Mouse (Mus musculus) erythroid progenitor cell, adult 5-6 weeks (primary cell): ENCODE data around the gene Tceal9. TPM values are rescaled to one million over a fixed set of nuclear protein-coding genes. Genes with fewer than 3 reads are reported as not detected.
"Not testable (repeated sequence)": the region's sequence is repeated elsewhere in the genome, so short reads cannot be mapped to it uniquely, and the experiment has no call there.

Experiments used
- ATAC-seq: replicated peaks from 2 replicates; pipeline ENCODE4 v1.8.0; 2016; ENCODE audit warnings: moderate number of reproducible peaks, mild to moderate bottlenecking, moderate TSS enrichment, inconsistent platforms; ENCODE audit not compliant: poor library complexity, low FRiP score, severe bottlenecking
- total RNA-seq, 2 experiments: library from RNA; stranded (forward) in 1 of 2; stranded (reverse) in 1 of 2; fragments of 150-400 nt in 1 of 2; fragments of 186-747, 209-891 nt in 1 of 2; gene quantifications; 2 replicates each; pipeline versions ENCODE4 v1.2.3 to v1.2.4; 2015 to 2017; ENCODE audit warnings: low replicate concordance in 2 of 2

Tceal9 gene
- total RNA-seq, 2 experiments from 2014 or later: 47.8 to 80.9 TPM

- peak; percentile 99 for ATAC-seq
Measured at GRCm38 (mm10) chrX:136269743-136270392, 25.0 kb downstream of the Tceal9 start, which contains the start of gene Bex3. Gene Bex3 (plus strand): TSS chrX:136270253.

GRCm38 (mm10) chrX:136270393-136271111, 25.7 kb downstream of the Tceal9 start:
- ATAC-seq: not testable (repeated sequence)

- ATAC-seq: no peak
Measured at GRCm38 (mm10) chrX:136274542-136274941, 29.7 kb downstream of the Tceal9 start.

- no peak for ATAC-seq
Measured at GRCm38 (mm10) chrX:136275386-136275785, 30.5 kb downstream of the Tceal9 start.

GRCm38 (mm10) chrX:136277577-136277976, 32.7 kb downstream of the Tceal9 start:
- no peak for ATAC-seq

GRCm38 (mm10) chrX:136278401-136278800, 33.5 kb downstream of the Tceal9 start:
- no peak for ATAC-seq

GRCm38 (mm10) chrX:136279410-136279809, 34.5 kb downstream of the Tceal9 start:
- no peak for ATAC-seq

GRCm38 (mm10) chrX:136290817-136291281, 46.0 kb downstream of the Tceal9 start:
- ATAC-seq: no peak

Other genes with a start within 250 kb of the Tceal9 start
- not detected in 2 replicates for gene Arxes1, start 211.7 kb upstream of the Tceal9 start, total RNA-seq (2015; ENCODE audit: low replicate concordance)
- not detected in 2 replicates for gene Arxes1, start 211.7 kb upstream of the Tceal9 start, total RNA-seq (2017; ENCODE audit: low replicate concordance)
- not detected in 2 replicates for gene Bex2, start 176.8 kb upstream of the Tceal9 start, total RNA-seq (2015; ENCODE audit: low replicate concordance)
- not detected in 2 replicates for gene Bex2, start 176.8 kb upstream of the Tceal9 start, total RNA-seq (2017; ENCODE audit: low replicate concordance)
- gene Nxf3, start 159.8 kb upstream of the Tceal9 start, total RNA-seq (2015; ENCODE audit: low replicate concordance): 3.4 TPM in 1 of 2 replicates, not detected in the other
- gene Nxf3, start 159.8 kb upstream of the Tceal9 start, total RNA-seq (2017; ENCODE audit: low replicate concordance): 1.8 TPM in 1 of 2 replicates, not detected in the other
- gene Bex4, start 106.1 kb upstream of the Tceal9 start, total RNA-seq (2015; ENCODE audit: low replicate concordance): 23.4 and 65.0 TPM in 2 replicates
- 35.6 and 40.6 TPM in 2 replicates for gene Bex4, start 106.1 kb upstream of the Tceal9 start, total RNA-seq (2017; ENCODE audit: low replicate concordance)
- 27.0 and 72.5 TPM in 2 replicates for gene Tceal8, start 72.7 kb upstream of the Tceal9 start, total RNA-seq (2015; ENCODE audit: low replicate concordance)
- gene Tceal8, start 72.7 kb upstream of the Tceal9 start, total RNA-seq (2017; ENCODE audit: low replicate concordance): 53.2 and 63.0 TPM in 2 replicates
- gene Tceal5, start 41.2 kb upstream of the Tceal9 start, total RNA-seq (2015; ENCODE audit: low replicate concordance): not detected in 2 replicates
- not detected in 2 replicates for gene Tceal5, start 41.2 kb upstream of the Tceal9 start, total RNA-seq (2017; ENCODE audit: low replicate concordance)
- gene Tceal7, start 30.3 kb upstream of the Tceal9 start, total RNA-seq (2015; ENCODE audit: low replicate concordance): not detected in 2 replicates
- not detected in 2 replicates for gene Tceal7, start 30.3 kb upstream of the Tceal9 start, total RNA-seq (2017; ENCODE audit: low replicate concordance)
- gene Bex1, start 29.6 kb upstream of the Tceal9 start, total RNA-seq (2015; ENCODE audit: low replicate concordance): 1.3 TPM in 1 of 2 replicates, not detected in the other
- gene Bex1, start 29.6 kb upstream of the Tceal9 start, total RNA-seq (2017; ENCODE audit: low replicate concordance): not detected in 2 replicates
- gene Bex3, start 25.2 kb downstream of the Tceal9 start, total RNA-seq (2015; ENCODE audit: low replicate concordance): 96.2 and 127 TPM in 2 replicates
- 26.9 and 32.9 TPM in 2 replicates for gene Bex3, start 25.2 kb downstream of the Tceal9 start, total RNA-seq (2017; ENCODE audit: low replicate concordance)